Mouse (Mus musculus): ENCODE data around the gene Mvb12a.

- TF ChIP-seq POLR2A (IDR thresholded peaks at IDR 0.05; ENCODE audit: insufficient read length, low read depth) (no peak), SRF (IDR thresholded peaks at IDR 0.05; ENCODE audit: control insufficient read depth, insufficient read length, low read depth) (no peak), POLR2AphosphoS2 (IDR thresholded peaks at IDR 0.05; ENCODE audit: insufficient read length, low read depth) (no peak)
Measured at GRCm38 (mm10) chr8:71568387-71568937, 25.7 kb downstream of the Mvb12a start, which contains the start of gene Slc27a1.
